In the genomic region with DNA sequence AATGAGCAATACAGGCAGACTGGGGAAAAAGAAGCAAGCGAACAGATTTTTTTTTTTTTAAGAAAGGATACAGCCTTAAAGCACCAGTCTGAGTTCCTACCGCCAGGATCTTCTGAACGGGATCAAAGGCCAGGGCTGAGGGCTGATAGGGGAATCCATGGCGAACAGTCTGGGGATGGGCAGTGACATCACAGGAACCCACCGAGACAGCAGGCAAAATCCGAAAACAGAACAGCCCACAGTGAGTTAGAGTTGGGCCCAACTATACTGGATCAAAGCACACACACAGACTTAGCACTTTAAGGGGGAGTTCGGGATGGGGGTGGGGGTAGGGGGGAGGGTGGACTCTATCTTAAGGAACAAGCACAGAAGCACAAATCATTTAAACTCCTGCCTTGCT, we compare ENCODE assay signal across 8 mouse cellular contexts. TPM values are rescaled to one million over a fixed set of nuclear protein-coding genes. Genes with fewer than 3 reads are reported as not detected.
DNase-seq lines count a peak whose midpoint lies in the region; ATAC-seq lines count a peak whose summit lies in the region.

No protein-coding gene starts in this region.

- no peaks in the 10 kb centered on the region for H3K9me3 ChIP-seq in forebrain, embryonic 15.5 days
- H3K9me3 ChIP-seq in liver, embryonic 15.5 days (replicated peaks) = no peaks in the 10 kb centered on the region

- H3K4me3 ChIP-seq in forebrain, embryonic 15.5 days = peak overlapping the region; percentile 73
- peak overlapping the region; percentile 91 for H3K4me3 ChIP-seq in liver, embryonic 15.5 days (replicated peaks)

- 4% methylated on average over 7 of the region's 7 CpGs for WGBS in forebrain, embryonic 15.5 days
- 17% methylated on average over 7 of the region's 7 CpGs for WGBS in liver, embryonic 15.5 days (ENCODE audit: insufficient replicate concordance)

- H3K9ac ChIP-seq in forebrain, embryonic 15.5 days (replicated peaks) = peak overlapping the region; percentile 86; the same call in 1 of the 2 replicates
- no peak overlapping the region for H3K9ac ChIP-seq in liver, embryonic 15.5 days

- no peaks in the 10 kb centered on the region for H3K27me3 ChIP-seq in forebrain, embryonic 15.5 days
- H3K27me3 ChIP-seq in liver, embryonic 15.5 days = no peaks in the 10 kb centered on the region

- no peak for ATAC-seq in forebrain, embryonic 15.5 days (replicated peaks)
- ATAC-seq in liver, embryonic 15.5 days (ENCODE audit: insufficient read depth) = no peak

- H3K27ac ChIP-seq in forebrain, embryonic 15.5 days (replicated peaks) = no peak overlapping the region
- H3K27ac ChIP-seq in liver, embryonic 15.5 days (replicated peaks) = no peak overlapping the region

- H3K36me3 ChIP-seq in forebrain, embryonic 15.5 days = no peaks in the 10 kb centered on the region
- H3K36me3 ChIP-seq in liver, embryonic 15.5 days (replicated peaks) = peaks cover 6% of the 10 kb centered on the region; the same call in 1 of the 2 replicates

- DNase-seq in adrenal gland, adult 2 months = peak; percentile 27
- DNase-seq in adrenal gland, adult 8-10 months = no peak
- peak; percentile 21 for DNase-seq in A20 (ENCODE audit: low read depth, low spot score)
- no peak for DNase-seq in spleen, adult 12 weeks (ENCODE audit: low spot score)
- no peak for DNase-seq in adrenal gland, postnatal 14 days
- no peak for DNase-seq in MN1 (ENCODE audit: low spot score)

- peak overlapping the region; percentile 93 for H3K4me2 ChIP-seq in forebrain, embryonic 15.5 days (replicated peaks)
- peak overlapping the region; percentile 98 for H3K4me2 ChIP-seq in liver, embryonic 15.5 days

- peaks cover 30% of the 10 kb centered on the region for H3K4me1 ChIP-seq in forebrain, embryonic 15.5 days
- peaks cover 18% of the 10 kb centered on the region for H3K4me1 ChIP-seq in liver, embryonic 15.5 days (replicated peaks)

RNA-seq across cellular contexts. Expression of a gene that starts 1.8 kb away (rescaled TPM):
- total RNA-seq in adrenal gland, adult 2 months (2021) = 10 to 100 TPM; 19.8 to 29.6 TPM
- polyA plus RNA-seq in adrenal gland, adult 2 months (2012; rRNA removed) = 11.2 and 21.7 TPM in 2 replicates
- 10 to 100 TPM; 29.1 to 43.0 (median 31.7) TPM for total RNA-seq in adrenal gland, adult 8-10 months (2022)
- polyA plus RNA-seq in forebrain, embryonic 15.5 days (2015; fragmentation: Nextera tagmentation; extraction: Ambion mirVana) = 7.0 and 7.8 TPM in 2 replicates
- polyA plus RNA-seq in liver, embryonic 15.5 days (2015; fragmentation: Nextera tagmentation; extraction: Ambion mirVana) = 2.4 and 3.2 TPM in 2 replicates
- total RNA-seq in adrenal gland, postnatal 14 days (2021) = 22.9 and 27.6 TPM in 2 replicates

Comparison
In these comparisons a context has a peak if more than half of its experiments do, and no peak if none do; other contexts are left out.
1. DNase-seq: peak in adrenal gland, adult 2 months (single experiment) and A20 (single experiment); none in adrenal gland, adult 8-10 months (single experiment), spleen, adult 12 weeks (single experiment), adrenal gland, postnatal 14 days (single experiment) and MN1 (single experiment).